Mouse (Mus musculus) bone marrow, adult 2 months (tissue): ENCODE data around the gene Ecsit.

ENCODE experiments used
- CTCF ChIP-seq: fragments of 200-500 bp; IDR thresholded peaks from 2 replicates; pipeline ENCODE4 v1.5.1; 2011; ENCODE audit warnings: low read length, control low read depth; ENCODE audit not compliant: control insufficient read depth, insufficient read depth
- POLR2A ChIP-seq: fragments of 200-500 bp; IDR thresholded peaks from 2 replicates; pipeline ENCODE4 v1.6.1; 2011; ENCODE audit warnings: low read depth, mild to moderate bottlenecking, control low read depth, low read length, borderline replicate concordance; ENCODE audit not compliant: control insufficient read depth

- no peak for TF ChIP-seq POLR2A
- TF ChIP-seq CTCF = no peak
Observed at GRCm38 (mm10) chr9:22099922-22100321, 14.7 kb upstream of the Ecsit start.
